Mouse (Mus musculus) forebrain, embryonic 16.5 days (tissue): ENCODE measurements at regions not wholly inside any gene's neighbourhood (a gene's known extent, or its start where the extent isn't known, plus 50 kb on each side); places are given as distances from the start of the nearest gene placed in this dataset.

Source experiments
- ATAC-seq: fragments of 200-750 bp; cut with Nextera tagmentation; 2 replicates; pipeline ENCODE4 v1.8.0; 2017; ENCODE audit warnings: mild to moderate bottlenecking, moderate library complexity
- H3K27ac ChIP-seq: fragments of 300-500 bp; sonication (generic); 2 replicates; pipeline ENCODE4 v1.5.1; 2014; ENCODE audit warnings: low read length, control low read depth
- H3K27me3 ChIP-seq: fragments of 300-500 bp; sonication (generic); replicated peaks from 2 replicates; pipeline ENCODE4 v1.6.1; 2014; ENCODE audit warnings: low read length; ENCODE audit not compliant: control insufficient read depth, insufficient read depth
- H3K36me3 ChIP-seq: fragments of 300-500 bp; sonication (generic); 2 replicates; pipeline ENCODE4 v1.6.1; 2014; ENCODE audit not compliant: control insufficient read depth, insufficient read depth
- H3K4me1 ChIP-seq: fragments of 300-500 bp; sonication (generic); replicated peaks from 2 replicates; pipeline ENCODE4 v1.6.1; 2014; ENCODE audit warnings: low read length; ENCODE audit not compliant: control insufficient read depth, insufficient read depth
- H3K4me2 ChIP-seq: fragments of 300-500 bp; sonication (generic); 2 replicates; pipeline ENCODE4 v1.6.1; 2014; ENCODE audit warnings: mild to moderate bottlenecking, low read length, control low read depth
- H3K4me3 ChIP-seq: fragments of 300-500 bp; sonication (generic); replicated peaks from 2 replicates; pipeline ENCODE4 v1.5.1; 2014; ENCODE audit warnings: mild to moderate bottlenecking, low read length, control low read depth
- H3K9ac ChIP-seq: fragments of 300-500 bp; sonication (generic); replicated peaks from 2 replicates; pipeline ENCODE4 v1.6.1; 2014; ENCODE audit warnings: low read depth, low read length, control low read depth
- H3K9me3 ChIP-seq: fragments of 300-500 bp; sonication (generic); 2 replicates; pipeline ENCODE4 v1.6.1; 2016; ENCODE audit warnings: low read length; ENCODE audit not compliant: control insufficient read depth
- WGBS: fragments of 180-500 bp; shearing (Covaris S2); extraction: QIAGEN DNeasy Blood & Tissue Kit; methylation state at CpG from one replicate; pipeline ENCODE4 v1.1.7; 2014; 5-methylcytosine and 5-hydroxymethylcytosine counted together

- Histone ChIP-seq H3K9ac (no peak overlapping the region), H3K27ac (no peak overlapping the region), H3K4me3 (no peak overlapping the region), H3K4me2 (no peak overlapping the region), H3K36me3 (no peaks in the 10 kb centered on the region), H3K27me3 (no peaks in the 10 kb centered on the region), H3K9me3 (no peaks in the 10 kb centered on the region), H3K4me1 (no peaks in the 10 kb centered on the region)
- WGBS = 93% methylated on average over 8 of the region's 8 CpGs
- no peak for ATAC-seq
Measured at GRCm38 (mm10) chr10:119319953-119320352, 80.1 kb upstream of the Cand1 start.

DNA sequence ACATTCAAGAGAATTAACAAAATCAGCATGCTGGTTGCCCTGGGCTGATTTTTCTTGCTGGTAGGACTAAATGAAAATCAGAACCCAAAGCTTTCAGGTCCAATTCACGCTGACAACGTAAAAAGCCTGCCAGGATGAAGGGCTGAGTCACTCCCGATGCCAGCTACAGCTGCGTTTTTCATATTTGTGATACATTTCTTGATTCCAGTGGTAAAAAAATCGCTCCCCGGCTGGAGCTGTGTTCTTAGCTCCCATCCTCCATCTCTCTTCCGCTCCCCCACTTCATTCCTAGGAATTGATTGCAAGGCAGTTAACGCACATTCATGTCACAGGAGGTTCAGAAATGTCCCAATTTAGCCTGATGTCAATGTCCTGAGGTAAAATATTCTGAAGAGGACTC, 78.6 kb upstream of the Cand1 start:
- H3K4me2 ChIP-seq = no peak overlapping the region
- no peak for ATAC-seq

DNA sequence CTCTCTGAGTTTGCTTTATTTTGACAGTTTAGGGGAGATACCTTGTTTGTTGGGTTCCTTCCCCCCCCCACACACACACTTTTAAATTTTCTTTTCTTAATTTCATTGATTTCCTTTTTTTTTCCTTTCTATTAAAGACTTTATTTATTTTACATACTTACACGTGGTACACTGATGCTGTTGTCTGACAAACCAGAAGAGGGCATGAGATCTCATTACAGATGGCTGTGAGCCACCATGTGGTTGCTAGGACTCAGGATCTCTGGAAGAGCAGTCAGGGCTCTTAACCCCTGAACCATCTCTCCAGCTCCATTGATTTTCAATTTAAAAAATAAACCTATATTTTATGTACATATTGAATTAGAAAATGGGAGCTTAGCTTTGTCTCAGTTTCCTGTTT, 71.7 kb upstream of the Cand1 start:
- no peaks in the 10 kb centered on the region for H3K36me3 ChIP-seq
- no peaks in the 10 kb centered on the region for H3K4me1 ChIP-seq
- no peak for ATAC-seq
- no peak overlapping the region for H3K4me2 ChIP-seq
- WGBS = 34% methylated on average over 1 of the region's 1 CpGs
- H3K4me3 ChIP-seq = no peak overlapping the region
- no peaks in the 10 kb centered on the region for H3K27me3 ChIP-seq
- no peak overlapping the region for H3K27ac ChIP-seq
- H3K9ac ChIP-seq = no peak overlapping the region
- no peaks in the 10 kb centered on the region for H3K9me3 ChIP-seq

More for the DNA sequence above, 78.6 kb upstream of the Cand1 start:
- no peaks in the 10 kb centered on the region for H3K4me1 ChIP-seq
- H3K27ac ChIP-seq = no peak overlapping the region
- no peaks in the 10 kb centered on the region for H3K27me3 ChIP-seq
- no peak overlapping the region for H3K4me3 ChIP-seq
- H3K36me3 ChIP-seq = no peaks in the 10 kb centered on the region
- no peaks in the 10 kb centered on the region for H3K9me3 ChIP-seq
- no peak overlapping the region for H3K9ac ChIP-seq
- 82% methylated on average over 8 of the region's 8 CpGs for WGBS

DNA sequence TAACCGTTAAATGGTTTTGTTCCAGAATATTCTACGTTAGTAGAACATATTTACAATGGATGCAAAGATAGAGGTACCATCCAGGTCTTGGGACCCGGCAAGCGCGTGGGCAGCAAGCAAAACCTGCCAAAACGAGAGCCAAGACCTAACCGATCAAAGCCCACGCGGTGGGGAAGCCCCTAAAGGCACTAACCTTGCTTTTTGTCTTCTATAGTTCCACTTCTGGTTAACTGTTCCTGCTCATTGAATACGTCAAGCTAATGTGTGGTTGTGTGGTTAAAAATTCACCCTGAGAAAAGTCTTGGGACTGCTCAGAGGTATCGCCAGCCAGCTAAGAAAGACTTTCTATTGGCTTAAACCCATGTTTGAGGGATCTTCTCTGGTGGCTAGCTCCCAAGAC, 55.9 kb upstream of the Cand1 start:
- no peak overlapping the region for H3K27ac ChIP-seq
- H3K9me3 ChIP-seq = no peaks in the 10 kb centered on the region
- no peak for ATAC-seq
- no peaks in the 10 kb centered on the region for H3K27me3 ChIP-seq
- H3K36me3 ChIP-seq = no peaks in the 10 kb centered on the region
- H3K4me2 ChIP-seq = no peak overlapping the region
- no peaks in the 10 kb centered on the region for H3K4me1 ChIP-seq
- 92% methylated on average over 11 of the region's 11 CpGs for WGBS
- H3K9ac ChIP-seq = no peak overlapping the region
- H3K4me3 ChIP-seq = no peak overlapping the region

DNA sequence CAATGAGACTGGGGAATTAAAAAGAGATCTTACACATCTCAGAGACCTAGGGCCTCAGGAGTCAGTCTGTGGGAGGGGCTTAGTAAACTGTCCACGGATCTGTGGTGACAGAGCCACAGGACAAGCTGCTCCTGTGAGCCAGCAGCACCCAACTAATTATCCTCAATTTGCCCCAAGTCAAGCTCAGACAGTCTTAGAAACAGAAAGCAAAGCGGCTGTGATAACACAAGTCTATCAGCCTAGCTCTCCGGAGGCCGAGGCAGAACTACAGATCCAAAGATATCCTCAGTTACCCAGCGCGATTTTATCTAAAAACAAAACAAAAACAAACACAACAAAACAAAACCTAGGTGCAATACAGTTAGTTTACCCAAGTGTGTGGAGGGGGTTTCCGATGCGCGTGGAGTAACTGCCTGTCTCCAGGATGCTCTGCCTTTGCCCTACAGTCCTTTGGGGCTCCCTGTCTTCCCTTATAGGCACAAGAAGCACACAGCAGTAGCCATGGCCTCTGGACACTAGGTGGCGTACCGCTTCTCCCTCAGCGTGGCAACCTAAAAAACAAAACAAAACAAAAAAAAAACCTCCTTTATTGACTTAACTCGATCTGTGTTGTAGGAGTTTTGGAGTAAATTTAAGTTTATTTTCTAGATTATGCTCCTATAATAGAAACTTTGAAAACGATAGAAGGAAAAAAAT, 54.7 kb upstream of the Cand1 start:
- 53% methylated on average over 14 of the region's 14 CpGs for WGBS
- H3K9me3 ChIP-seq = no peaks in the 10 kb centered on the region
- no peak for ATAC-seq
- H3K4me2 ChIP-seq = no peak overlapping the region
- H3K36me3 ChIP-seq = no peaks in the 10 kb centered on the region
- no peaks in the 10 kb centered on the region for H3K27me3 ChIP-seq
- no peaks in the 10 kb centered on the region for H3K4me1 ChIP-seq
- H3K27ac ChIP-seq = no peak overlapping the region
- H3K9ac ChIP-seq = no peak overlapping the region
- no peak overlapping the region for H3K4me3 ChIP-seq

DNA sequence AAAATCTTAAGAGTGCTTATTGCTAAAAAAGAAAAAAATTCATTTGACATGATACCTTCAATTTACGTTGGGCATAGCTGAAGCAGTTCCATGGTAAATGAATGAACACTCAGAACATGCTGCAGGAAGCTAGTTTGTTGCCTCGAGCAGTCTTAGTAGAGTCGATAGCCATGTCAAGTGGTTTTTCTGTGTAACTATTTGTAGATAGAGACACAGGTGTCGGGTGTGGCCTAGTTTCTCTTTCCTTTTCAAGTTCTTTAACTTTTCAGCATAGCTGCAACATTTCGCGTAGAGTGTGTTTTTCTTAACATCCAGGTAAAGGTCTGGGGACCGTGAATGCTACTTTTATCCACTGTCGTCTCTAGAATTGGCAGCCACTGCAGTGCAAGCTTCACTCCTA, 53.5 kb upstream of the Cand1 start:
- 91% methylated on average over 8 of the region's 8 CpGs for WGBS
- H3K4me2 ChIP-seq = no peak overlapping the region
- H3K9me3 ChIP-seq = no peaks in the 10 kb centered on the region
- H3K9ac ChIP-seq = no peak overlapping the region
- H3K36me3 ChIP-seq = no peaks in the 10 kb centered on the region
- H3K4me1 ChIP-seq = no peaks in the 10 kb centered on the region
- no peak overlapping the region for H3K4me3 ChIP-seq
- no peaks in the 10 kb centered on the region for H3K27me3 ChIP-seq
- ATAC-seq = no peak
- no peak overlapping the region for H3K27ac ChIP-seq
